Mouse (Mus musculus) monocyte, adult 2 months (primary cell): ENCODE measurements at regions not wholly inside any gene's neighbourhood (a gene's known extent, or its start where the extent isn't known, plus 50 kb on each side); places are given as distances from the start of the nearest gene placed in this dataset.

Source experiments
- DNase-seq, 2 experiments: peaks; one replicate each; pipeline ENCODE4 v3.0.0; 2022; ENCODE audit warnings: low spot score in 2 of 2, low read depth in 1 of 2

- no peak for DNase-seq
These were observed 83.1 kb upstream of the Ptpn1 start for GRCm38 (mm10) chr2:167848468-167849440.

DNA sequence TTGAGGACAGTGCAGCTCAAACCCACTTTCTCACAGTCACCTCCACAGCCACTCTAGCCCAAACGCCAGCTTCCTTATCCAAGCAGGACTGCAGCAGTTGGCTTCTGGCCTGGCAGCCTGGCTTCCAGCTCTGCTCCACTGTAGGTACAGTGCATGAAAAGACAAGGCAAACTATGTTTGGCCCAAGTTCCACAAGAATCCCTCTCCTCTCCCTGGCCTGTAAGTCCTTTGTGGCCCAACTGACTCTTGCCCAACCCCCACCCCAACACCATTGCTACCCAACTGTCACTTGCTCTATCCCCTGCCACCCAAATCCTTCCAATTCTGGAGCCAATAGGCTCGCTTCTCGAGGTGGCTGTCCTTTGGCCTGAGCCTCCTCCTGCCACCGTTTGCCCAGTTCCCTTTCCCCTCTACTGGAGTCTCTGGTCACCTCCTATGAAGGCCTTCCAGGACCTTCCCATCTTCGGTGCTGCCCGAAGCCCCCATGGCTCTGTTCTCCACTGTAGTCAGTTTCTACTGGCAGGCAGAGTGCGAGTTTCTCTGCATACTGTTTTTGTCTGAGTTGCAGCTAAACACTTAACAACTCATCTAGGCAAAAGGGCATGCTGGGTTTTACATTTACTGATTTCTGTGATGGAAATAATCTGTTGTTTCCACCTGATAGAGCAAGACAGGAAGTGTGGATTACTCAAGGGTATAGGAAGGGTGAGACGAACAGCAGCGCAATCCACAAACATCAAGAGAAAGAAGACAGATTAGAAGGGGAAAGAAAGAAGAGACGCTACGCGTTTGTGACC is 84.4 kb upstream of the Ptpn1 start:
- no peak for DNase-seq

- no peak for DNase-seq
These were observed 86.5 kb upstream of the Ptpn1 start for GRCm38 (mm10) chr2:167845370-167845769.

- DNase-seq: no peak
These were observed 87.3 kb upstream of the Ptpn1 start for GRCm38 (mm10) chr2:167844556-167844955.

DNA sequence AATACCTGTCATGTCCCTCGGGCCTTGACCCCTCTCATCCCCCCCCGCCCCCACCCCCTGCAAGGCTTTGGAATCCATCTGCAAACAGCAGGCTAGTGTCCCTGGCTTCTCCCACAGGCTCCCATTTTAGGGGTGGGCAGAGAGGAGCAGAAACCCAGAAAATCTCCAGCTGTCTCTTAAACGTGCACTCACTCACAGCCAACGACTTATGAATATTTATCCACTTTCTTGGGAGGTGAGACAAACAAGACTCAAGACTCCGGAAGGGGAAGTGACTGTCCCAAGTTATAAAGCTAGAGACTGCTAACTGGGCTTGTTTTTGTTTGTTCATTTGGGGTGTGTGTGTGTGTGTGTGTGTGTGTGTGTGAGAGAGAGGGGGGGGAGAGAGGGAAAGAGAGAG is 87.9 kb upstream of the Ptpn1 start:
- no peak for DNase-seq

GRCm38 (mm10) chr2:167842993-167843392 is 88.9 kb upstream of the Ptpn1 start:
- DNase-seq: no peak

DNA sequence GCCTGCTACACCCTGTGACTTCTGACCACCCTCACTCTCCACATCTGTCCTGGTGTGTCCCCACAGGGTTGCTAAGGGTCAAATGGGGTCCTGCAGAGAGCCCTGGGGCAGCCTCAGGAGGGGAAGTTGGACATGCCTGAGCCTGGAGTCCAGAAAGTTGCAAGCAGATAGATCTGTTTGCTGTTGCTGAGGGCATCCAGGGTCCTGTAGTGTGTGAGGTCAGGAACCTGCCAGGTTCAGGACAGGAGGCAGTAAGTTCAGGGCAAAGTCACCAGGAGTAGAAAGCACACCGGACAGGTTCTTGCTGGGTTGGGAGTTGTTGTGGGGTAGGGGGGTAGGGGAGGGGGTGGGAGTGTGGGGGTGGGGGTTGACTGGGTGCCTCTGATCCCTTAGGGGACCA is 89.4 kb upstream of the Ptpn1 start:
- DNase-seq: no peak

DNA sequence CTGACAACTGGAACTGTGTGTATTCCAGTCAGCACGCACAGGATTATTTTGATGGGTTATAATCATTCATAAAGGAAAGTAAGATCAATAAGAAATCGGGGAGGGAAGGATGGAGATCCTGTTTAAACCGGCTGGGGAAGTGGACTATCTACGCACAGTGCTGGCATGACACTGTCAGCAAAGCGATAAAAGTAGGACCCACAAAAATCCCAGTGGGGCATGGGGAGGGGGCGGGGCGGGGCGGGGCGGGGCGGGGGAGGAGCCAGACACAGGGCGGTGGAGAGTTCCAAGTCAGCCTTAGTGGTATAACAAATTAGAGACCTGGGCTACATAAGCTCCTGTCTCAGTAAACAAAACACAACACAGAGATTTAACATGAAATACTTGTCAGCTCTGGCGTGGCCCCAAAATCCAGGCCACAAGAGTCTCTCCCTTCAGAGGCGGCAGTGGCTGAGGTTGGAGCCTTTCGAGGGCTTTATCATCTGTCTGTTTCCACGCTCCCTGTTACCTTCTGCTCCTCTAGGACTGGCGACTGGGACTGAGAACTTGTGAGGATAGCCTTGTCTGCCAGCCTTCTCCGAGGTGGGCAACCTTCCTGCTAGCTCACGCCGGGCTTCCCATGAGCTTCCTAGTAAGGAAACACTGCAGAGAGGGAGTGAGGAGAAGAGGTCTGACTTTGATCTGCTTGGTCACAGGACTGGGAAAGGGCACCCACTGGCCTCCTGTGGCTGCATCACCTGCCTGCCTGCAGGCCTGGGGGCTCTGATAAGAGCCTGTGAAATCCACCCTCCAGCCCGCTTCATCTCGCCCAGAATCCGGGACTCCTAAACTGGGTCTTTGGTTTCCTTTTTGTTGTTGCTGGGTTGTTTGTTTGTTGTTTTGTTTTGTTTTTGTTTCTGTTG is 90.3 kb upstream of the Ptpn1 start:
- DNase-seq: no peak

GRCm38 (mm10) chr2:167840344-167840743 is 91.5 kb upstream of the Ptpn1 start:
- no peak for DNase-seq

DNA sequence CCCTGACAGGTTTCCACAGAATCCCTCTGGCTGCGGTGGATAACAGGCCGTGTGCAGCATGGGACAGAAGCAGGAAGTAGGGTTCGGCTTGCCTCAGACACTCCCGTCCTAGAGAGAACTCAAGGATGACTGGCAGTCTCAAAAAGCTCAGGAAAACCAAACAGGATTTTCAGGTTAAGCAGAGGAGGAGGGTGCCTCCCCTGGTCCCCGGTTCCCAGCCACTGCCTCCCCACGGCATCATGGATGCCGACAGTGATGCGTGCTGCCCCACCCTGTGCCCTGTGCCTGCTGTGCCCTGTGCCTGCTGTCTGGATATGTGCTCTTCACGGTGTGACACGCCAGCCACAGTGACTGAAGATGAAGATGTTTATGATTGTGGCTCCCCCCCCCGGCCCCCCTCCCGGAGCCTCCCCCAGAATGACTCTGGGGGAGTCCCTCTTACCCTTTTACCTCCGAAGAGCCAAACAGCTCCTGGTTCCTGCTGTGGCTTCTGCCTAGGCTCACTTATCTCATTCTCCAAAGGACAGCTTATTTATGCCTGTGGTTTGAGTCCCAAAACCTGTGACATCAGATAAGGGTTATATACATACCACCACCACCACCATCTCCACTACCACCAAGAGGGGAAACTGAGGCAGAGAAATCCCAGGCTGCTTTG is 92.4 kb upstream of the Ptpn1 start:
- no peak for DNase-seq

GRCm38 (mm10) chr2:167837596-167837995 is 94.3 kb upstream of the Ptpn1 start:
- DNase-seq: no peak

- DNase-seq: no peak
These were observed 95.2 kb upstream of the Ptpn1 start for GRCm38 (mm10) chr2:167836611-167837010.

DNA sequence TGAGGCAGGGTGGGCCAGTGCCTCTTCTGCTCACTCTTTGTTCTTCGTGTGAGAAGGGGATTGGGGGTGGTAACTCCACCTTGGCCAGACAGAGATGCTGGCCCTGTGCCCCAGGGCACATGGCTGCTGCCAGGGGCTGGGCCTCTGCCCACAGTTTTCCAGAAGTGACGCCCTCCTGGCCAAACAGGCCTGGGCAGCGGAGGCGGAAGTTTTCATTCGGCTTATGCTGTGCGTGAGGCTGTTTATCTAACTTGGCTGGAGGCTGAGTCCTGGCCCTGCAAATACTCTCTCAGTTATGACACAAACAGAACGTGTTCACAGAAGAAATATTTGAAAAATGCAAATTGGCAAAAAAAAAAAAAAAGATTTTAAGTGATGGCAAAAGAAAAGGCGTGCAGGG is 97.3 kb upstream of the Ptpn1 start:
- no peak for DNase-seq

- peak; percentile 35 to 60 for DNase-seq
These were observed 98.4 kb upstream of the Ptpn1 start for GRCm38 (mm10) chr2:167833290-167833953.

- no peak for DNase-seq
These were observed 100.5 kb upstream of the Ptpn1 start for GRCm38 (mm10) chr2:167831076-167832039.

DNA sequence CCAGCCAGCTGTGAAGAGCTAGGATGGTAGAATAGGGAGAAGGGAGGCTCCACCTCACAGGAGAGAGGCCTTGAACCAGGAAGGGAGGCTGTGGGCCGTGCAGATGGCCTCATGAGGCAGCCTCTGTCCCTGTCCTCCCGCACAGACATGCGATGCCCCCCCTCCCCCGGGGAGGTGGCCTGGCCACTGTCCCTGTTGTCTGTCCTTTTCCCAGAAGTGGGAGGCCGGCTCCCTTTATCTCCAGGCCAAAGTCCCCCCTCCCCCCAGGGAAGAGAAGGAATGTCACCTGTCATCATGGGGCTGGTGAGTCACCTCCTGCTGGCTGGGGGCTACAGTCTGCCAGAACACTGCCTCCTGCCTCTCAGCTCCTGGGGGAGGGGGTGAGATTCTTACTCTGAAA is 103.6 kb upstream of the Ptpn1 start:
- DNase-seq: no peak

DNA sequence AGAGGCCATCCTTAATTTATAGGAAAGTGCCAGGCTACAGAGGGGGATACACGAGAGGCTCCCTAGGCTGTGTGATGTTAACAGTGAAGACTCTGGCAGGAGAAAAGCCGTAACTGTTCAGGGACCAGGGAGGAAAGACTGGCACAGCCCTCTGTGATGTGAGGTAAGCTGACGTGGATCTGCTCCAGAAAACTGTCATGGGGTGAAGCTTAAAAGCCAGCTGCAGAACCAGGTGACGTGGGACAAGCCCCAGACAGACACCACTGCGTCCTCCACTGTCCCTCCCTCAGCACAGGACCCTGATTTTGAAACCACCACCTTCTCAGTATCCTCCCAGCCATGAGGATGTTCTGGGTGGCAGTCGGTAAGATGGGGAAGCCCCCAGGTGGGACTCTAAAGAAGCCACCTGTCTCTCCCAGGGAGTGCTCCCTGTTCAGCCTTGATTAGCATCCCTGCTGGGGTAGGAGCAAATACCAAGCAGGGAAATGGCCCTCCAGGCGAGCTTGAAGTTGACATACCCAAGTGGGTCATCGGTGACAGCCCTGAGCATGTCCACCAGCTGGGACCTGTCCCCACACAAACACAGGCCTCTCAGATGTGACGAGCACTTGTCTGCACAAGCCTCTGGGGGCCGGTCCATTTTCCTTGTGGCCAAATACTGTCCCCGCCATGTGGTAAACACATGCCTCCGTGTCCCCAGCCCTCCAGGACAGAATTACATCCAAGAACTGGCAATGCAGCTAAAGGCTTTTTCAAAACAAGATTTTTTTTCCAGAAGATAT is 104.7 kb upstream of the Ptpn1 start:
- DNase-seq: no peak

DNA sequence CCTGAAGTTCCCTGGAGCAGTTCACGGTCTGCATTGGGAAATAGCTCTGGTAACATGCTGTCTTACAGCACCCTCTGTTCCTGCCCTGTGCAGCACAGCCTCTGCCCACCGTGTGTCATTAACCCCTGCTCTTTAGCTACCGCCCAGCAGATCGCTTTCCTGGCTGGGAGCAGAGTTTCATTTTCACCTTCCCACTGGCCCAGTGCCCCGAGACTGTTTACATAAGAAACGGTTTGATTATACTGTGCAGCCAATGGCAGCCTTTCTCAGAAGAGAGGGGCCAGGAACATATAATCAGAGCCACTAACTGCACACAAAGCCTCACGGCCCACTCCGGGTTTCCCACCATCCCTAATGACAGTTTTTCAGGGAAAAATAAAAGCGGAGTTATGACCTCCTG is 108.3 kb upstream of the Ptpn1 start:
- no peak for DNase-seq
